Mouse (Mus musculus): ENCODE measurements around the gene Scrg1.

DNA sequence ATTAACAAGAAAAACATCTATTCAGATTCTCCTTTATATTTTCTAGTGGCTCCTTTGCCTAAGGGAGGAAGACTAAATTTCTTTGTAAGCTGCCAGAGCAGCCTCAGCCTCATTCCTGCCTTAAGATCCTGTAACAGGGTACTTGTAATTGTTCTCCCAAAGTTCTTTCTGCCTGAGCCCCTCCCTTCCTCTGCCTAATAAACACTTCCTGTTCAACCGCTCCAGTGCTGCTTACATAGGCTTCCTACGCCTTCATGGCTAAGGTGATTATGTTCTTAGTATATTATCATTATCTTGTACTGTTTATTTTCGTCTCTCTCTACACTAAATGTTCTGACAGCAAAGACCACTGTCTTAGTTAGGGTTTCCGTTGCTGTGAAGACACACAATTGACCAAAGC is 52.9 kb downstream of the Scrg1 start:
- no peak for TF ChIP-seq POLR2A (IDR thresholded peaks at IDR 0.05; ENCODE audit: extremely low read depth, insufficient read depth, low read length)
- no peak for TF ChIP-seq CTCF (IDR thresholded peaks at IDR 0.05; ENCODE audit: low read depth, low read length)
